Mouse (Mus musculus) ES-E14 (cell line): ENCODE results near the gene Zfp768.

Experiments used
- CHD2 ChIP-seq: IDR thresholded peaks from 2 replicates; pipeline ENCODE4 v1.6.1; 2014; ENCODE audit warnings: mild to moderate bottlenecking, low read depth, low read length, inconsistent platforms
- HCFC1 ChIP-seq: IDR thresholded peaks from 2 replicates; pipeline ENCODE4 v1.6.1; 2012; ENCODE audit warnings: low read length, inconsistent platforms, borderline replicate concordance; ENCODE audit not compliant: insufficient read depth
- ZNF384 ChIP-seq: IDR thresholded peaks from 2 replicates; pipeline ENCODE4 v1.6.1; 2012; ENCODE audit warnings: low read depth, low read length, inconsistent platforms

- TF ChIP-seq CHD2 (no peak), HCFC1 (no peak), ZNF384 (no peak)
These were observed 31.5 kb downstream of the Zfp768 start for GRCm38 (mm10) chr7:127313912-127314311.
